Mouse (Mus musculus): Measurements from ENCODE around the gene Cep112. TPM values are rescaled to one million over a fixed set of nuclear protein-coding genes. Genes with fewer than 3 reads are reported as not detected.

Gene Cep112
- polyA plus RNA-seq, 1 experiment from 2014 or later, result 10.1 TPM

- Histone ChIP-seq H3K4me3 (no peak overlapping the region), H3K9me3 (no peaks in the 10 kb centered on the region), H3K27me3 (ENCODE audit: insufficient read depth, poor library complexity, severe bottlenecking) (no peaks in the 10 kb centered on the region), H3K4me1 (replicated peaks) (peaks cover 14% of the 10 kb centered on the region), H3K27ac (no peak overlapping the region), H3K36me3 (no peaks in the 10 kb centered on the region)
- 83% methylated on average over 4 of the region's 4 CpGs for WGBS
- no peak for DNase-seq (ENCODE audit: low spot score)
Observed at GRCm38 (mm10) chr11:108880546-108880945, 455.6 kb downstream of the Cep112 start.

GRCm38 (mm10) chr11:108881662-108882061, 456.7 kb downstream of the Cep112 start:
- H3K9me3 ChIP-seq, result no peaks in the 10 kb centered on the region
- H3K4me3 ChIP-seq, result no peak overlapping the region
- DNase-seq (ENCODE audit: low spot score), result no peak
- H3K36me3 ChIP-seq, result no peaks in the 10 kb centered on the region
- peaks cover 16% of the 10 kb centered on the region for H3K4me1 ChIP-seq (replicated peaks)
- H3K27me3 ChIP-seq (ENCODE audit: insufficient read depth, poor library complexity, severe bottlenecking), result no peaks in the 10 kb centered on the region
- no peak overlapping the region; the same call in 1 of the 2 replicates for H3K27ac ChIP-seq
- 79% methylated on average over 5 of the region's 5 CpGs for WGBS

GRCm38 (mm10) chr11:108885276-108885896, 460.4 kb downstream of the Cep112 start:
- 47% methylated on average over 19 of the region's 19 CpGs for WGBS
- Histone ChIP-seq H3K4me3 (no peak overlapping the region), H3K27ac (peak overlapping the region; percentile 59), H3K4me1 (replicated peaks) (peaks cover 26% of the 10 kb centered on the region), H3K9me3 (no peaks in the 10 kb centered on the region), H3K27me3 (ENCODE audit: insufficient read depth, poor library complexity, severe bottlenecking) (no peaks in the 10 kb centered on the region), H3K36me3 (no peaks in the 10 kb centered on the region)
- DNase-seq (ENCODE audit: low spot score), result no peak

- Histone ChIP-seq H3K36me3 (no peaks in the 10 kb centered on the region), H3K27ac (no peak overlapping the region), H3K4me3 (no peak overlapping the region), H3K27me3 (ENCODE audit: insufficient read depth, poor library complexity, severe bottlenecking) (no peaks in the 10 kb centered on the region), H3K9me3 (no peaks in the 10 kb centered on the region), H3K4me1 (replicated peaks) (peaks cover 29% of the 10 kb centered on the region)
- WGBS, result 79% methylated on average over 8 of the region's 8 CpGs
- DNase-seq (ENCODE audit: low spot score), result no peak
Observed at GRCm38 (mm10) chr11:108886060-108886459, 461.1 kb downstream of the Cep112 start.

GRCm38 (mm10) chr11:108889121-108889520, 464.1 kb downstream of the Cep112 start:
- H3K4me1 ChIP-seq (replicated peaks), result peaks cover 53% of the 10 kb centered on the region
- H3K27me3 ChIP-seq (ENCODE audit: insufficient read depth, poor library complexity, severe bottlenecking), result peaks cover 15% of the 10 kb centered on the region; the same call in 1 of the 2 replicates
- WGBS, result 47% methylated on average over 11 of the region's 11 CpGs

GRCm38 (mm10) chr11:108890544-108890943, 465.6 kb downstream of the Cep112 start:
- no peaks in the 10 kb centered on the region for H3K36me3 ChIP-seq
- peaks cover 23% of the 10 kb centered on the region for H3K27me3 ChIP-seq (ENCODE audit: insufficient read depth, poor library complexity, severe bottlenecking)
- peak overlapping the region; percentile 48 for H3K4me3 ChIP-seq
- peaks cover 56% of the 10 kb centered on the region for H3K4me1 ChIP-seq (replicated peaks)
- 33% methylated on average over 16 of the region's 16 CpGs for WGBS
- H3K27ac ChIP-seq, result peak overlapping the region; percentile 89
- no peaks in the 10 kb centered on the region for H3K9me3 ChIP-seq
- DNase-seq (ENCODE audit: low spot score), result no peak

More at GRCm38 (mm10) chr11:108889121-108889520, 464.1 kb downstream of the Cep112 start:
- Histone ChIP-seq H3K27ac (no peak overlapping the region), H3K4me3 (no peak overlapping the region), H3K36me3 (no peaks in the 10 kb centered on the region), H3K9me3 (no peaks in the 10 kb centered on the region)
- peak; percentile 48 for DNase-seq (ENCODE audit: low spot score)

GRCm38 (mm10) chr11:108891111-108891870, 466.3 kb downstream of the Cep112 start:
- Histone ChIP-seq H3K4me1 (replicated peaks) (peaks cover 54% of the 10 kb centered on the region), H3K27me3 (ENCODE audit: insufficient read depth, poor library complexity, severe bottlenecking) (peaks cover 28% of the 10 kb centered on the region), H3K4me3 (peak overlapping the region; percentile 48), H3K36me3 (no peaks in the 10 kb centered on the region), H3K9me3 (no peaks in the 10 kb centered on the region), H3K27ac (peak overlapping the region; percentile 89)
- peak; percentile 83 for DNase-seq (ENCODE audit: low spot score)
- under 1% methylated on average over 17 of the region's 17 CpGs for WGBS

GRCm38 (mm10) chr11:108891871-108892380, 466.9 kb downstream of the Cep112 start:
- H3K4me1 ChIP-seq (replicated peaks), result peaks cover 55% of the 10 kb centered on the region
- H3K27ac ChIP-seq, result peak overlapping the region; percentile 89
- 4% methylated on average over 21 of the region's 21 CpGs for WGBS
- peaks cover 31% of the 10 kb centered on the region for H3K27me3 ChIP-seq (ENCODE audit: insufficient read depth, poor library complexity, severe bottlenecking)
- H3K4me3 ChIP-seq, result peak overlapping the region; percentile 48
- no peaks in the 10 kb centered on the region for H3K36me3 ChIP-seq
- no peaks in the 10 kb centered on the region for H3K9me3 ChIP-seq
- DNase-seq (ENCODE audit: low spot score), result peak; percentile 32

GRCm38 (mm10) chr11:108892406-108892805, 467.4 kb downstream of the Cep112 start:
- H3K27me3 ChIP-seq (ENCODE audit: insufficient read depth, poor library complexity, severe bottlenecking), result peaks cover 36% of the 10 kb centered on the region
- DNase-seq (ENCODE audit: low spot score), result peak; percentile 14
- H3K4me3 ChIP-seq, result peak overlapping the region; percentile 20
- H3K9me3 ChIP-seq, result no peaks in the 10 kb centered on the region
- no peaks in the 10 kb centered on the region for H3K36me3 ChIP-seq
- 5% methylated on average over 7 of the region's 7 CpGs for WGBS
- peaks cover 59% of the 10 kb centered on the region for H3K4me1 ChIP-seq (replicated peaks)
- 0 out of 2 replicates have a peak overlapping the region, but pooled peaks have one; percentile 24 for H3K27ac ChIP-seq

GRCm38 (mm10) chr11:108893232-108893790, 468.3 kb downstream of the Cep112 start:
- H3K27ac ChIP-seq, result peak overlapping the region; percentile 84; the same call in 1 of the 2 replicates
- 49% methylated on average over 12 of the region's 12 CpGs for WGBS
- no peak for DNase-seq (ENCODE audit: low spot score)
- H3K36me3 ChIP-seq, result no peaks in the 10 kb centered on the region
- H3K4me1 ChIP-seq (replicated peaks), result peaks cover 66% of the 10 kb centered on the region
- no peak overlapping the region for H3K4me3 ChIP-seq
- H3K27me3 ChIP-seq (ENCODE audit: insufficient read depth, poor library complexity, severe bottlenecking), result peaks cover 45% of the 10 kb centered on the region
- H3K9me3 ChIP-seq, result no peaks in the 10 kb centered on the region

- Histone ChIP-seq H3K4me3 (no peak overlapping the region), H3K9me3 (no peaks in the 10 kb centered on the region), H3K27ac (peak overlapping the region; percentile 84), H3K4me1 (replicated peaks) (peaks cover 66% of the 10 kb centered on the region), H3K27me3 (ENCODE audit: insufficient read depth, poor library complexity, severe bottlenecking) (peaks cover 49% of the 10 kb centered on the region), H3K36me3 (no peaks in the 10 kb centered on the region)
- 34% methylated on average over 10 of the region's 10 CpGs for WGBS
- peak; percentile 31 for DNase-seq (ENCODE audit: low spot score)
Observed at GRCm38 (mm10) chr11:108893855-108894510, 469.0 kb downstream of the Cep112 start.

GRCm38 (mm10) chr11:108897034-108897433, 472.0 kb downstream of the Cep112 start:
- Histone ChIP-seq H3K4me3 (no peak overlapping the region), H3K4me1 (replicated peaks) (peaks cover 54% of the 10 kb centered on the region), H3K9me3 (no peaks in the 10 kb centered on the region), H3K36me3 (no peaks in the 10 kb centered on the region), H3K27me3 (ENCODE audit: insufficient read depth, poor library complexity, severe bottlenecking) (peaks cover 51% of the 10 kb centered on the region), H3K27ac (0 out of 2 replicates have a peak overlapping the region, but pooled peaks have one; percentile 8)
- DNase-seq (ENCODE audit: low spot score), result no peak
- 90% methylated on average over 4 of the region's 4 CpGs for WGBS

Measured in hindbrain, embryonic 10.5 days (tissue).